Mouse (Mus musculus) heart, postnatal 0 days (tissue): ENCODE data around the gene Slc4a3.

Source experiments
- CTCF ChIP-seq: IDR thresholded peaks from 2 replicates; pipeline ENCODE4 v1.5.1; 2016; ENCODE audit warnings: antibody characterized with exemption, control low read depth, low read depth
- EP300 ChIP-seq: IDR thresholded peaks from 2 replicates; pipeline ENCODE4 v1.6.1; 2016; ENCODE audit warnings: antibody characterized with exemption, low read depth

DNA sequence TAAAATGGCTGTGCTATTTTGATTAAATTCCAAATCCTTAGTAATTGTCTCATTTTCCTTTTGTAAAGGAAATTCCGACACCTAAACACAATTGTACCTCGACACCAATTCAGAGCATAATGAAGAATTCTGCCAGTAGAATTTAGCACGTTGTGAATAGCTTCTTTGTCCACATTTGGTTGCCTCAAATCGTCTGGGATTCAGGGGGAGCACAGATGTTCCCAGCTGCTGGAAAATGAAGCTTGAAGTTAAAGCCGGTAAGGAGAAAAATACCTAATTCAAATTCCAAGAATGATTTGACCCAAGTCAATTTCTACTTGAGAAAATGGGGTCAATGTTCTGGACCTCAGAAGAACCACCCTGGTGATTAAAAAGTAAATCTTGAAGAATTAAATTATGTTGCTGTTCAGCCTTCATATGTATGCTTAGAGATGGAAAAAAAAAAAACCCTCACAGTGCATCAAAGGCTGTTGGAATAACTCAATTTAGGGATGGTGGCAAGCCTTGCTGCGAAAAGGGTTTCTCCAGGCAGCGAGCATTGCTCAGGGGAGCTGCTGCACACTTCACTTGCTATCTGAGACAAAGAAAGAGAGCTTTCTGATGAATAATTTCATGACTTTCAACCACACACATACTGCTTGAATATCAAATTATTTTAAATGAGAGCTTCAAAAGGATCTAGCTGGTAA is 36.0 kb downstream of the Slc4a3 start:
- no peak for TF ChIP-seq CTCF
- TF ChIP-seq EP300: no peak
